Mouse (Mus musculus): ENCODE data around the gene Rin3.

Gene Rin3

GRCm38 (mm10) chr12:102382180-102382579 is 99.3 kb downstream of the Rin3 start:
- DNase-seq, result no peak

- DNase-seq, result no peak
These were observed 100.4 kb downstream of the Rin3 start for GRCm38 (mm10) chr12:102383288-102383687.

DNA sequence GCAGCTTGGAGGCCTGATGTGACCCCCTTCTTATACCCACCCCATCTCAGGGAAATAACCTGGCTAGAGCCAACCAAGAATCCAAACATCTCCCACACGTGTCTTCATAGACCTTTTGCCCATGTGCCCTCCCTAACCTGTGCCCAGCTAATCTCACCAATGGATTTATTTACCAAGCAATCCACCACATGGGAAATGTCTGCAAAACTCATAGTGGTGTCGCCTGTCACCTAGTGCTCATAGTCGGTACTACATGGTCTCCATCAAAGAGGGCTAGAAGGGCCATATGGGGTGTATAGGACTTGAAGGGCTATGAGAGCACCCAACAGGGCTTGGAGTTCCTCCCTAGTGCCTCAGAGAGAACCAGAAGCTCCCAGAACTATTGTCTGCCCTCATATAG is 102.0 kb downstream of the Rin3 start:
- DNase-seq, result peak; percentile 24

DNA sequence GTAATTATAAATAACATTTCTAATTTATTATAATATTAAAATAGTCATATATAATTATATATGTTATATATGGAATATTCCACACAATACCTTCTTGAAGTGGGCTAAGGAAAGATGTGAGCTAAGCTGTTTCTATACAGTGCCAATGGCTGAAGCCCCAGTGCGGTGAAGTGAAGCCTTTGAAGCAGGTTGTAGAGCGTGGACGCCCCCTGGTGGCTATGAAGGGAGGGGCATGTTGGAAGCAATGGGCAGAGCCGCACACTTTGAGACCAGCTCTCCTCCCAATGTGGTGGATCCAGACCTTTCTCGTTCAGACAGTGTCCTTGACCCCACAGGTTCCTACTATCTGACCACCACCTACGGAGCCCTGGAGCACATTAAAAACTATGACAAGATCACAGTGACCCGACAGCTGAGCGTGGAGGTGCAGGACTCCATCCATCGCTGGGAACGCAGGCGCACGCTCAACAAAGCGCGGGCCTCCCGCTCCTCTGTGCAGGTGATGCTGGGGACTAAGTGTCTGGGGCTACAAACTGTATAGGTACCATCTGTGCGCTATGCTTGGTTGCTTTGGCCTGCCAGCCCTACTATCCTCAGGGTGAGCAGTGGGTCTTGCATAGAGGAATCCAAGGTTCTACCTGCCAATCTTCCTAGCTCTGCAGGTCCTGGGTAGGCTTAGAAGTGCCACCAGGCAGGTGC is 104.5 kb downstream of the Rin3 start:
- DNase-seq, result peak; percentile 87

DNA sequence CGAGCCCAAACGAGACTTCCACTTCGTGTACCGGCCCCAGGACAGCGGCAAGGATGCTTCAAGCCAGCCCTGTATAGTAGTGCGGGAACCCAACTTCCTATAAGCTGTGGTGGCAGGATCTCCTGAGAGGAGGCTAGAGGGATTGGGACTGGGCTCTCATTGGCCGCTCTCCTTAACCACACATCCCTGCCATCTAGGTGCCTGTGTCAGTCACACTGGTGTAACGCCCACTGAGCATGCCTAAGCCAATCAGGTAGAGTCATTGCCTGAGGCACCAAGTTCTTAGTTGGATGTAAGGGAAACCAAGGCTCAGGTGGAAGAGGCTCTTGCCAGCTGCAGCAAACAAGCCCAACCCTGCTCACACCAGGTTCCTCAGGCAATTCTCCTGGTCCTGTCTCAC is 107.2 kb downstream of the Rin3 start:
- no peak for DNase-seq

DNA sequence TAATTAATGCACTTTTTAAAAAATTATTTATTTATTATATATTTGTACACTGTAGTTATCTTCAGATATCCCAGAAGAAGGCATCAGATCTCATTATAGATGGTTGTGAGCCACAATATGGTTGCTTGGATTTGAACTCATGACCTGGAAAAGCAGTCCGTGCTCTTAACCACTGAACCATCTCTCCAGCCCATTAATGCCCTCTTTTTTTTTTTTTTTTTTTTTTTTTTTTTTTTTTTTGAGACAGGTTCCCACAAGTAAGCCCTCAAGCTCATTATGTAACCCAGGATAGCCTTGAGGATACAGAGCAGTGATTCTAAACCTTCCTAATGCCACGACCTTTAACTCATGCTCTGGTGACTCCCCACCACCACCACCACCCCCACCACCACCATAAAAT is 108.3 kb downstream of the Rin3 start:
- no peak for DNase-seq

- DNase-seq, result no peak
These were observed 109.1 kb downstream of the Rin3 start for GRCm38 (mm10) chr12:102391982-102392381.

- DNase-seq, result no peak
These were observed 111.6 kb downstream of the Rin3 start for GRCm38 (mm10) chr12:102394496-102394895.

- DNase-seq, result no peak
These were observed 112.7 kb downstream of the Rin3 start for GRCm38 (mm10) chr12:102395537-102395936.

DNA sequence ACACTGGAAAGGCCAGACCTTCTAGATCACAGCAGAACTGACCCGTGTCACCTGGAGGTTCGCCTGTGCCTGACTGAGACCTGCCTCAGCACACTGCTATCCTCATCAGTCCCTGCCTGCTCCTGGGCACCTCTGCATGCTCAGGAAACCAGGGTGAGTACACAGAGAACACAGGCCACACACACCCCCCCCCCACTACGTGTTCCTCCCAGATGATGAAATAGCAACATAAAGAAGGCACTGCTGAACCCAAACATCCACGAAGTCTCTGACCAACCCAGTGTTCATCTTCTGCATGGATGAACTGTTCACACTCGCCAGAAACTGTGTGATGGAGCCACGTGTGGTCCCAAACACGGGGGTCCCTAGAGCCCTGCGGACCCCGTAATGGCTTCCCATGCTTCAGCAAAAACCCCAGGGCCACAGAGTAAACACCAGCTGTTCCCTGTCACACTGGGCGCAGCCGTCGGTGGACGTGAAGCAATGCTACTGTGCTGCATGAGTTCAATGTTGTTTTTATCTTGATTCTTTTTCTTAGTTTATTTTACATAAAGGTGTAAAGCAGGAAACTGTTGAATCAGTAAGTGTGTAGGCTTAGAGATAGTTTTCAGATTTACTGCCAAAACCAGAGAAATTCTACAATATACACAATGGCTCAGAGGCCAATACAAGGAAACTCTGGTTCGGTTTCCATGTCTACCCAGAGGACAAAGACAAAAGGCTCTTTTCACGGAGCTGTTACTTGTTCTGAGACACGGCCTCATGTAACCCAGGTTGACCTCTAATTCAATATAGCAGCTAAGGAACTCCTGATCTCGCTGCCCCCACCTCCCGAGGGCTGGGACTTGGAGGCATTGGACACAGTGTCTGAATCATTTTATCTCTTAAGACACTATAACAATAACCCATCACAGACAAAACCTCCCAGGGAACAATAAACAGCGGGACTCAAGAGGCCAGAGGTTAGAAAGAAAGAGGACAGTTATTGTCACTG is 113.4 kb downstream of the Rin3 start:
- no peak for DNase-seq

DNA sequence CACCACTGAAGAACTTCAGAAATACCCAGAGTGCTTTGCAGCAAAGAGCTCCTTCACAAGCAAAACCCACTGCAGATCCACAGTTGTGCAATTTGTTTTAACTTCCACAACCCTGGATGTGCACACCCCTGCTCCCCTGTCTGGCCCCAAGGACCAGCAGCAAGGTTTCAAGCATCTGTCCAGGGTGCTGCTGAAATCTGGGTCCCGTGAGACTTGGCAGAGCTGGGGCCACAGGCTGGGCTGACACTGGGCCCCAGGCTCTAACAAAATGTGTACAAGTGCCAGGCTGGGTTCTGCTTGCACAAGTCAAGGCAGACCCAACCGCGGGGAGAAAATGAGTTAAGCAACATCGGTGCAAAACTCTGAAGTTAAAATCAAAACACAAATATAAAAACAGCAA is 115.7 kb downstream of the Rin3 start:
- no peak for DNase-seq

GRCm38 (mm10) chr12:102413171-102413570 is 130.3 kb downstream of the Rin3 start:
- no peak for DNase-seq

DNA sequence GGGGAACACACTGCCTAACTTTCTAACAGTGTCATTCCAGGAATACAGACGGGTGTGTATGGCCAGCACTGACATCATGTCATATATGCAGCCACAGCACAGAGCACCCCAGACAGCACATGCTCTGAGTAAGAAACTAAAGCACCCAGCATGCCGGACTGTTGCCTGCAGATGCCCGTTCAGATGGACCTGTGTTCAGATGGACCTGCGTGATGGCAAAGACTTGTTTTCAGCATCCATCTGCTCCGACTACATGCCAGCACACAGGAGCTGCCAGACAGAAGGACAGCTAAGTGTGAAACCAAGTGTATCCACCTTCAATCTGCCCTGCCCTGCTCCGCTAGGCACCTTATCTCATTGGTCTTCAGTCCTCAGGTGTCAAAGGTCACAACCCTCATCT is 131.8 kb downstream of the Rin3 start:
- DNase-seq, result no peak

GRCm38 (mm10) chr12:102416391-102416837 is 133.6 kb downstream of the Rin3 start:
- DNase-seq, result peak; percentile 59

GRCm38 (mm10) chr12:102416955-102417510 is 134.2 kb downstream of the Rin3 start:
- DNase-seq, result no peak

- no peak for DNase-seq
These were observed 134.9 kb downstream of the Rin3 start for GRCm38 (mm10) chr12:102417701-102418100.

DNA sequence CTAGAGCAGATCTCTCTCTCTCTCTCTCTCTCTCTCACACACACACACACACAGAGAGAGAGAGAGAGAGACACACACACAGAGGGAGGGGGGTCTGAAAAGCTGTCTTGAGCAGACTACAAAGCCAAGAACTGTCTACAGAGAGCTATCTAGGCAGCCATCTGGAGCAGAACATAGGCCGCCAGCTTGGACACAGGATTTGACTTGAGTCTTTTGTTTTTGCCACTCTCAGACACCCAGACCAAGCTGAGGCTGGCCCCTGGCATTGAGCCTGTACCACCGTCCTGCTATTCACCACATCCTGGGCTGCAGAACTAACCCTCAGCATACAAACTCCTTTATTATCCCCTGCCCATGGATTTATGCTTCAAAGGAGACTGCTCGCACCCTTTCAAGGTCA is 136.7 kb downstream of the Rin3 start:
- peak; percentile 33 for DNase-seq

DNA sequence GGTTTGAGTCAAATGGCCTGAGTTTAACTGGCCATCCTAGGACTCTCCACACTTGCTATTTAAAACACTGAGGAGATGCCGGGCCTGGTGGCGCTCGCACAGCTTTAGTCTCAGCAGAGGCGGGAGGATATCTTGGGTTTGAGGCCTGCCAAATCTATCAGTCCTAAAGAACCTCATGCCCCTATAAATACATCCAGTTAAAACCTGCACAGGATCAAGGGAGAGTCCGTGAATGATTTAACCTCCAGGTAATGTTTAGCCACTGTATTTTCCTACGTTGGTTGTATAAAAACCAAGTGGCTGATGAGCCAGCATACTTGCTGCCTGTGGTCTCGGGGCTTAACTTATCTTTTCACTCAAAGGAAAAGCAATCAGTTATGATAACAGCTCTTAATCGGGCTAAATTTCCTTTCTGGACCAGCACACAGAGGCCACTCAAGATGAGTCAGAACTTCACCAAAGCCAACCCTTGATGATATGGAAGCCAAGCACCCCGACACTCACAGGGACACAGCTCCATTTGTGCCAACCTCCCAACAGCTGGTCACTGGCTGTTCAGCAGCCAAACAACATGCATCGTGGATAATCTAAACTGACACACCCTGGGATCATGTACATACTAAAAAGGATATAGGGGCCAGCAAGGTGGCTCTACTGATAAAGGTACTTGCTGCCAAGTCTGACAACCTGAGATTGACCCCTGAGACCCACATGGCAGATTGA is 137.5 kb downstream of the Rin3 start:
- DNase-seq, result no peak

DNA sequence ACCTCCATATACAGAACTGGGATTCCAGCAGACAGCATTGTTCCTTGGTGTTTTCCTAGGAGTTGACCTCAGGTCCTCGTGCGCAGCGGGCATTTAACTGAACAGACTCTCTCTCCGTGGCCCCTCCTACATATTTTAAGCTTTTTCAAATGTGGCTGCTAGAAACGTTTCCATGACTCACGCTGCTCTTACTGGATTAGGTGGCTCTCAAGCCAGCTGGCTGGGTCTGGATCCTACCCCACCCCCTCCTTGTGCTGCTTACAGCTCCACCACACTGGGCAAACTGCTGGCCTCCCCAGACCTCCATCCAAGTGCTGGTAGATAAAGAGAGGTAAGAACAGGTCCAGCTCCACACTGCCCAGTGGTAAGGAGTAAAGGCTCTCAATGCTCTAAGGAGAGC is 139.2 kb downstream of the Rin3 start:
- peak; percentile 70 for DNase-seq

DNA sequence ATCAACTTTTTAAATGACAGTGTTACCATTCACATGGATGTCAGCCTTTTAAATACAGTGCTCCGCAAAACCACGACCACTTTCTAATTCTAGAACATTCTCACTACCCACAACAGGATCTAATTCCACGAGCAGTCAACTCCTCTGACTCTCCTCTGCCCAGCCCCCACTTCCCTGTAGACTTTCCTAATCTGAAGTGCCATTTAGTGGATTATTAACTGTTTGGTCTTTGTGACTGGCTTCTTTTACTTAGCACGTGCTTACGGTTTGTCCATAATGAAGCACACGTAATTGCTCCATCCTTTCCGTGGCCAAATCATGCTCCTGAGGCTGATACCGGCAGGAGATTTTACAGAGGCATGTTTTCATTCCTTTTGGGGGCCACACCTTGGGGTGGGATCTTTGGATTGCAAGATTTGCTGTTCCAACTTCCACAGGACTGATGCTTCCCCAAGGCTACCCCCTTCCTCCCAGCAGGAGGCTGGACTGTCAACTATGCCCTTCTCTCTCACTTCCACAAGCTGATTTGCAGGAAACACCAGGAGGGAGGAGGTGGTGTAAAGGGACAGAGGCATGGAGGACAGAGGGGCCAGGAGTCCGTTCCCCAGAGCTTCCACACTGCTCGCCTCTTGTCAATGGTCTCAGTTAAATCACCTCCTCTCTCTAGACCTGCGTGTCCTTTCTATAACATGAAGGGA is 139.9 kb downstream of the Rin3 start:
- no peak for DNase-seq

- DNase-seq, result no peak
These were observed 140.8 kb downstream of the Rin3 start for GRCm38 (mm10) chr12:102423625-102424024.

DNA sequence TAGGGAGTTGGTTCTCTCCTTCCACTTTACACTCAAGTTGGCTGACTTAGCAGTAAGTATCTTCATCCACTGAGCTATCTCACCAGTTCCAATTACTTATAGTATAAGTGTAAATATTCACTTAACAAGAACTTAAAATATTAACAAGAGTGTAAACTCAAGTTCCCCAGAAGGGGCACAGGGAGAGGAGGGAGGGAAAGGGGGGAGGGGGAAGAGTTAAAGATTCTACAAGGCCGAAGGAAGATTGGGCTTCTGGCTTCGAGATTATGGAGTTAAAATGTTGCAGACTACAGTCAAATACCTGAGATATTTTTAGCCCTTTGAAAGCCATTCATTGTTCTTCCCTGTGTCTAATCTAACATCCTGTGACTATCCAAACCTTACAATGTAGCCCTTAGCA is 141.6 kb downstream of the Rin3 start:
- no peak for DNase-seq
